Mouse (Mus musculus) stomach, postnatal 0 days (tissue): ENCODE data around the gene Aga.

Experiments
- CTCF ChIP-seq: IDR thresholded peaks from 2 replicates; pipeline ENCODE4 v1.5.1; 2016; ENCODE audit warnings: antibody characterized with exemption, low read depth, mild to moderate bottlenecking, moderate library complexity
- EP300 ChIP-seq: optimal IDR thresholded peaks from 2 replicates; pipeline ENCODE3; 2016; ENCODE audit warnings: antibody characterized with exemption

GRCm38 (mm10) chr8:53496885-53497326, 14.6 kb upstream of the Aga start:
- TF ChIP-seq CTCF (no peak), EP300 (no peak)
